Mouse (Mus musculus) T-helper 17 cell (primary cell): Measurements from ENCODE around the gene Slc25a16.
"Not testable (repeated sequence)": the region's sequence is repeated elsewhere in the genome, so short reads cannot be mapped to it uniquely, and the experiment has no call there.

Experiments
- in situ Hi-C, 2 experiments: fragments of 300-600 bp; cut with MboI, MseI; formaldehyde crosslinking; loops; 1 replicate in 1 of 2; 2 replicates in 1 of 2; pipeline ENCODE4 v1.15.1; 2025; ENCODE audit warnings: high pct_unique_total_duplicates in 2 of 2

Slc25a16 gene

GRCm38 (mm10) chr10:62902829-62903228 lies 17.6 kb upstream of the Slc25a16 start:
- in situ Hi-C loops = no loop called here

- in situ Hi-C loops = no loop called here
Measured at GRCm38 (mm10) chr10:62906336-62906735, 14.1 kb upstream of the Slc25a16 start.

GRCm38 (mm10) chr10:62908896-62909295 lies 11.5 kb upstream of the Slc25a16 start, which contains the start of gene Tet1:
Gene Tet1, minus strand, starts transcription at chr10:62908996.
- in situ Hi-C loops = not testable (repeated sequence)

- in situ Hi-C loops = no loop called here
Measured at GRCm38 (mm10) chr10:62911120-62911519, 9.3 kb upstream of the Slc25a16 start.

GRCm38 (mm10) chr10:62918985-62919384 lies 1.4 kb upstream of the Slc25a16 start:
- in situ Hi-C loops = no loop called here

- in situ Hi-C loops = no loop called here
Measured at GRCm38 (mm10) chr10:62920766-62921156, 328 bp downstream of the Slc25a16 start.

- in situ Hi-C loops = no loop called here
Measured at GRCm38 (mm10) chr10:62924096-62924635, 3.7 kb downstream of the Slc25a16 start.

- in situ Hi-C loops = no loop called here
Measured at GRCm38 (mm10) chr10:62932381-62932780, 11.9 kb downstream of the Slc25a16 start.

GRCm38 (mm10) chr10:62944975-62945580 lies 24.6 kb downstream of the Slc25a16 start:
- in situ Hi-C loops = no loop called here

- in situ Hi-C loops = no loop called here
Measured at GRCm38 (mm10) chr10:62946738-62947471, 26.5 kb downstream of the Slc25a16 start, which contains the start of gene Dna2. Gene Dna2, plus strand, starts transcription at chr10:62947026.

- in situ Hi-C loops = no loop called here
Measured at GRCm38 (mm10) chr10:62948551-62948950, 28.1 kb downstream of the Slc25a16 start.

GRCm38 (mm10) chr10:62963956-62964355 lies 43.5 kb downstream of the Slc25a16 start:
- in situ Hi-C loops = no loop called here

- in situ Hi-C loops = no loop called here
Measured at GRCm38 (mm10) chr10:62965796-62966195, 45.4 kb downstream of the Slc25a16 start.

GRCm38 (mm10) chr10:62966291-62966690 lies 45.9 kb downstream of the Slc25a16 start:
- in situ Hi-C loops = no loop called here

- in situ Hi-C loops = no loop called here
Measured at GRCm38 (mm10) chr10:62971821-62972220, 51.4 kb downstream of the Slc25a16 start.

GRCm38 (mm10) chr10:62979667-62980038 lies 59.2 kb downstream of the Slc25a16 start:
- in situ Hi-C loops = loop anchor here in 1 of 2 experiments (5.0 kb wide), 1 partner anchor 43 kb away; the partner anchor contains the start of genes Hnrnph3 and Pbld2

- in situ Hi-C loops = loop anchor here in 1 of 2 experiments (5.0 kb wide), 1 partner anchor 42 kb away; the partner anchor contains the start of genes Hnrnph3 and Pbld2
Measured at GRCm38 (mm10) chr10:62980039-62980954, 59.9 kb downstream of the Slc25a16 start, which contains the start of gene Rufy2. Gene Rufy2, plus strand, starts transcription at chr10:62980223.

GRCm38 (mm10) chr10:62984072-62984471 lies 63.6 kb downstream of the Slc25a16 start:
- in situ Hi-C loops = loop anchor here in 1 of 2 experiments (5.0 kb wide), 1 partner anchor 38 kb away; the partner anchor contains the start of genes Hnrnph3 and Pbld2

- in situ Hi-C loops = loop anchor here in 1 of 2 experiments (5.0 kb wide), 1 partner anchor 38 kb away; the partner anchor contains the start of genes Hnrnph3 and Pbld2
Measured at GRCm38 (mm10) chr10:62984495-62984894, 64.1 kb downstream of the Slc25a16 start.

- in situ Hi-C loops = no loop called here
Measured at GRCm38 (mm10) chr10:62987341-62987740, 66.9 kb downstream of the Slc25a16 start.

GRCm38 (mm10) chr10:62990636-62991035 lies 70.2 kb downstream of the Slc25a16 start:
- in situ Hi-C loops = no loop called here
